Mouse (Mus musculus) megakaryocyte, embryonic 14.5 days (primary cell): ENCODE measurements around the gene Ugt1a6b.

Experiments used
- FLI1 ChIP-seq: IDR thresholded peaks from 2 replicates; pipeline ENCODE4 v1.6.1; 2012; ENCODE audit warnings: low read length, inconsistent platforms, mixed read lengths
- GATA1 ChIP-seq: IDR thresholded peaks from 3 replicates; pipeline ENCODE4 v1.6.1; 2012; ENCODE audit warnings: mixed read lengths, low read length, inconsistent platforms, borderline replicate concordance

- TF ChIP-seq GATA1 (no peak), FLI1 (no peak)
Measured at GRCm38 (mm10) chr1:88092341-88092740, 10.7 kb upstream of the Ugt1a6b start.
